Mouse (Mus musculus) kidney, adult 2 months (tissue): Measurements from ENCODE around the gene Trim25.

Experiments used
- CTCF ChIP-seq: fragments of 200-500 bp; conservative IDR thresholded peaks from 2 replicates; pipeline ENCODE4 v1.5.1; 2011; ENCODE audit warnings: low read depth, mild to moderate bottlenecking, control low read depth, low read length, moderate library complexity, mixed read lengths; ENCODE audit not compliant: insufficient read depth, insufficient read length
- POLR2A ChIP-seq: fragments of 200-500 bp; IDR thresholded peaks from one replicate; pipeline ENCODE4 v1.6.1; 2011; ENCODE audit warnings: low read depth, low read length, control low read depth

- TF ChIP-seq POLR2A (no peak), CTCF (no peak)
Measured at GRCm38 (mm10) chr11:89046021-89046420, 46.8 kb downstream of the Trim25 start.
